Mouse (Mus musculus) CD4-positive, CD25-positive, alpha-beta regulatory T cell, adult 4 months (primary cell): ENCODE data around the gene Ppp1r18. TPM values are rescaled to one million over a fixed set of nuclear protein-coding genes. Genes with fewer than 3 reads are reported as not detected.

Source experiments
- ATAC-seq: one replicate; pipeline ENCODE4 v1.8.0; 2017
- polyA plus RNA-seq, 2 experiments: library from polyadenylated mRNA; unstranded; fragments of 100-300 nt; shearing (Covaris generic); gene quantifications; one replicate each; pipeline ENCODE4 v1.2.1; 2017

Ppp1r18 gene
- polyA plus RNA-seq, 2 experiments from 2014 or later: 222 to 223 TPM

DNA sequence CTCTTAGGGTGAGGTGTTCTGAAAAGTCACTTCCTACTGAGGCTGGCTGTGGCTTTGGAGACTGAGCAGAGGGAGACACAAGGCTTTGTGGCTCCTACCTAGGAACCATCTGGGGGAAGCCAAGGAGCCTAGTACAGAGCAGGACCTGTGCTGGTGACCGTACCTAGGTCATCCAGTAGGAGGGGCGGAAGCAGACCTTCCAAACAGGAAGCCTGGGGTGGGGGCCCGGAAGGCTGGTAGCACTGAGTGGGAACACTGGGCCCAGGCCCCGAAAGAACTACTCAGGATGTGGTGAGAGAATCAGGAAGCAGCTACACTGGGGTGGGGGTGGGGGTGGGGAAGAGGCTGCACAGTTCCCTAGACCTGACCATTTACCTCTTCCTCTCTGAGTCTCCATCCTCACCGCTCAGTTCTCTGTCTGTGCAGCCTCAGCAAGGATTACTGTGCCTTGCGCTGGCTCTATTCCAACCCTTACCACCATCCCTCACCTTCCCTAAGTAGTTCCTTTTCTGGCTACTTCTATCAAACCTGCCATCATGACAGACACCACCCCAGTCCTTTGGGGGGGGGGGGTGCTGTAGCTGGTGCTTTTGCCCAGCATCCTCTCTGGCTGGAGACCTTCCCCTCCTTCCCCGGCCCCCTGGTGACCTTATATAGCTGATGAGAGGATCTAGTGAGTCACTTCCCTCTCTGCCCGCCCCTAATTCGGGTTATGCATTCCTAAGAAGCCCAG, 4.9 kb downstream of the Ppp1r18 start:
- peak; percentile 70 for ATAC-seq

DNA sequence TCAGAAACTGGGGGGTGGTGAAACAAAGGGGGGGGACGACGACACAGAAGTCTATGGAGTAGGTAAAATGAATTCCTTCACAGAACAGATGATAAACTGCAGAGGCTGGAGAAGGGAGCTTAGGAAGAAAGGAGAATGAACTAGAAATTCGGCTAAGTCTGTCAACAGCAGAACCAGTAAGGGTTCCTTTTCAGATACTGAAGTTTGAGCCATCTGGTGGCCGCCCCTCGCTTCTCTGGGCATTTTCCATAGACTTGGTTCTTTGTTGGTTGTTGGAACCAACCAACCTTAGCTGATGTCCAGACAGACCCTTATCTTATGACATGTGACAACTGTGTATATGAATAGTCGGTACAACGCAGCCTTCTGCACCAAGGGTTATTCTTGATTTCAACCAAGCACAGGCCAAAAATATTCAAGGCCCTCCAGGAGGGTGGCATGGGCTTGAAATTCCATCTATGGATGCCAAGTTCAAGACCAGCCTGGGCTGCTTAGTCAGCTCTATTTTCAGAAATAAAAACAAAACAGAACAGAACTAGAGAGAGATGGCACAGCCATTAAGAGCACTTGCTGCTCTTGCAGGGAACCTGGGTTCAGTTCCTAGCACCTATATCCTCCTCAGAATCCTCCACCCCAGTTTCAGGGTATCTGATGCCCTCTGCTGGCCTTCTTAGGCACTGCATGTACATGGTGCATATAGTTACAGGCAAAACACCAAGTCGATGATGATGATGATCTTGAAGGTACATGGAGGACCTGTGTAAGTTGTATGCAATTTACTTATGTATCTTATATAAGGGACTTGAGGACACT, 5.7 kb downstream of the Ppp1r18 start:
- ATAC-seq: no peak

DNA sequence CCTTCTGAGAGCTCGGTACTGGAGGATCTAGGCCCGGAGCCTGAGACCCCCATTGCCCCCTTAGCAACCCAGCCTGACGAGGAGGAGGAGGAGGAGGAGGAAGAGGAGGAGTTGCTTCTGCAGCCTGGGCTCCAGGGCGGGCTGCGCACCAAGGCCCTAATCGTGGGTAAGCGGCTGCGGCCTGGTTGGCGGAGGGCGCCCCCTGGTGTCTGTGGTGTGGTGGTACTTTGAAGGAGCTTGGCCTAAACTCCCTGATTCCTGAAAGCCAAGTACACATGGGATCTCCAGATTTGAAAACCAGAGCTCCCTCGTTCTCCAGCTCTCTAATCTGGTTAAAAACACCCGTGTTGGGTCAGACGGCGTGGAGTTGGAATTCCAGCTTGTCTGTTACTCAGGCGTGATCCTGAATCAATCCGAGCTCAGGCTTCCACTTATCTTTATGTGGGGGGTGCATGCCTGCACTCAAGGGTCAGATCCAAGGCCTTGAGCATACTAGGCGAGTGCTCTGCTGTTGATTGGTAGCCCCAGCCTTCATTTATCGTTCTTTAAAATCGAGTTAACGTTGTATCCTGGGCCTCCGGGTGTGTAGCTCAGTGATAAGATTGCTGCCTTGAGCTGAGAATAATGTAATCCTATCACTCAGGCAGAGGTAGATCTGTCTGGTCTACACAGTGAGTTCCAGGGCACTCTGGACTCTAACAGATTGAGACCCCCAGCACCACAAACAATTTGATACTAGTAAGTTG, 8.6 kb downstream of the Ppp1r18 start:
- peak; percentile 25 for ATAC-seq

DNA sequence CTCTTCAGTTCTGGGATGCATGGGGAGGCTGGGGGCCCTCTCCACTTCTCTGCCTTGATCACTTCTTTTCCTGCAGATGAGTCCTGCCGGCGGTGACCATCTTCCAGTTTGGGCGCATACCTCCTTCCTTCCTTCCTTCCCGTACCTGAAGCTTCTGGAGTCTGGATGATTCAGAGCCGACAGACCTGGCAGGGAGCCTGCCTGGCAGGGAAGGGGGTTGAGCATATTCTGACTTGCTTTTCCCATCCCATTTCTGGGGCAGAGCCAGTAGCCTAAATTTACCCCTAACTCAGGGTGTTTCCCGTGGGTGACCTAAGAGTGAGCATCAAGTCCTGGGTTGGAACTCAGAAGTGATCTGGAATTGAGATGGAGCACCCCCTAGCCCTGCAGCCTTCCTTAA, 9.3 kb downstream of the Ppp1r18 start:
- no peak for ATAC-seq

DNA sequence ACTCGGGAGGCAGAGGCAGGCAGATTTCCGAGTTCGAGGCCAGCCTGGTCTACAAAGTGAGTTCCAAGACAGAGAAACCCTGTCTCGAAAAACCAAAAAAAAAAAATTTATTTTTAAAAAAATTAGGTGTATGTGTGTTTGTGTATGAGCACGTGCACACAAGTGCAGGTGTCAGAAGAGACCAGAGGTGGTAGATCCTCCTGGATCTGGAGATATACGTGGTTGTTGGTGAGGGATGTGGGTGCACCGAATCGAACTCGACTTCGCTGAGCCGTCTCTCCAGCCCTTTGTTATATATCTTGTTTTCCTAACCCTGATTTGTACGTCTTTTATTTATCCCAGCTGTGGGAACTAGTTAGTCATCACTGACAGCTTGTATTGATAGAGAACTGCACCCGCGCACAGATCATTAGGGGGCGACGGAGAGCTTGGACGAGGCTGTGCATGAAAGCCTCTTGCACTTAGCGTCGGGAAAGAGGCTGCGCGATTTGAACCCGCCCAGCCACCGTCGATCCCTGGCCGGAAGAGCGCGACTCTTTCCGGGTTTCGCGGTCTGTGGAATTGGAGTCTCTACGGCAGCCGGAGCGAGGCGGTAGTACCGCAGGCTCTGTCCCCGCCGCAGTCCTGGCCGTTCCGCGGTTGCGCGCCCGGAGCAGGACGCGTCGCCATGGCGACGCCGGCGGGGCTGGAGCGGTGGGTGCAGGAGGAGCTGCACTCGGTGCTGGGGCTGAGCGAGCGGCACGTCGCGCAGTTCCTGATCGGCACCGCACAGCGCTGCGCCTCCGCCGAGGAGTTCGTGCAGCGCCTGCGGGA, 14.1 kb downstream of the Ppp1r18 start, which contains the start of gene Dhx16:
Gene Dhx16, plus strand, starts transcription at position 575 of the 813 bp plus-strand sequence.
- peak; percentile 95 for ATAC-seq

DNA sequence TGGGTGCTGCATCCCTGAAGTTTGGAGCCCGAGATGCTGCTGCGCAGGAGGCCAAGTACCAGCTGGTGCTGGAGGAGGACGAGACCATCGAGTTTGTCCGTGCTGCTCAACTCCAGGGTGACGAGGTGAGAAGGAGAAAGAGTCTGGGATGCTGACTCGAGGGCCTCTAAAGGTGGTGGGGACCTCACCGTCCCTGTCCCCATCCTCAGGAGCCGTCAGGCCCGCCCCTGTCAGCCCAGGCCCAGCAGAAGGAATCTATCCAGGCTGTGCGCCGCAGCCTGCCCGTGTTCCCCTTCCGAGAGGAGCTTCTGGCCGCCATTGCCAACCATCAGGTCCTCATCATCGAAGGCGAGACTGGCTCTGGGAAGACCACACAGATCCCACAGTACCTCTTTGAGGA, 17.5 kb downstream of the Ppp1r18 start:
- ATAC-seq: no peak

DNA sequence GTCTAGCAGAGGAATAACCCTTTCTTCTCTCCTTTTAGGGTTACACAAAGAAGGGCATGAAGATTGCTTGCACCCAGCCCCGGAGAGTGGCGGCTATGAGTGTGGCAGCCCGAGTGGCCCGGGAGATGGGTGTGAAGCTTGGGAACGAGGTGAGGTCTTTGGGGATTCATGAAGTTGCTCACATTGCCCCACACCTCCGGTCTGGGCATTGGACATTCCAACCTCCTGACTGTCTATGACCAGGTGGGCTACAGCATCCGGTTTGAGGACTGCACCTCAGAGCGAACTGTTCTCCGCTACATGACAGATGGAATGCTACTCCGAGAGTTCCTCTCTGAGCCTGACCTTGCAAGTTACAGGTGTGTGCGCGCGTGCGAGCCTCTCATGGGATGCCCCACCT, 18.4 kb downstream of the Ppp1r18 start:
- no peak for ATAC-seq

DNA sequence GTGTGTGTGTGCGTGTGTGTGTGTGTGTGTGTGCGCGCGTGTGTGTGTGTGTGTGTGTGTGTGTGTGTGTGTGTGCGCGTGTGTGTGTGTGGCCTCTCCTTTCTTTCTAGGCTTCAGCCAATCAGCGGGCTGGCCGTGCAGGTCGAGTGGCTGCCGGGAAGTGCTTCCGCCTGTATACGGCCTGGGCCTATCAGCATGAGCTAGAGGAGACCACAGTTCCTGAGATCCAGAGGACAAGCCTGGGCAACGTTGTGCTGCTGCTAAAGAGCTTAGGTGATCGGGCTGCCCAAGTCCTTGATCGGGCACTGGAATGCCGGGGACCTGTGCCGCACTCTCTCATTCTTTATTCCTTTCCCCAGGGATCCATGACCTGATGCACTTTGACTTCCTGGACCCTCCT, 22.3 kb downstream of the Ppp1r18 start:
- no peak for ATAC-seq

DNA sequence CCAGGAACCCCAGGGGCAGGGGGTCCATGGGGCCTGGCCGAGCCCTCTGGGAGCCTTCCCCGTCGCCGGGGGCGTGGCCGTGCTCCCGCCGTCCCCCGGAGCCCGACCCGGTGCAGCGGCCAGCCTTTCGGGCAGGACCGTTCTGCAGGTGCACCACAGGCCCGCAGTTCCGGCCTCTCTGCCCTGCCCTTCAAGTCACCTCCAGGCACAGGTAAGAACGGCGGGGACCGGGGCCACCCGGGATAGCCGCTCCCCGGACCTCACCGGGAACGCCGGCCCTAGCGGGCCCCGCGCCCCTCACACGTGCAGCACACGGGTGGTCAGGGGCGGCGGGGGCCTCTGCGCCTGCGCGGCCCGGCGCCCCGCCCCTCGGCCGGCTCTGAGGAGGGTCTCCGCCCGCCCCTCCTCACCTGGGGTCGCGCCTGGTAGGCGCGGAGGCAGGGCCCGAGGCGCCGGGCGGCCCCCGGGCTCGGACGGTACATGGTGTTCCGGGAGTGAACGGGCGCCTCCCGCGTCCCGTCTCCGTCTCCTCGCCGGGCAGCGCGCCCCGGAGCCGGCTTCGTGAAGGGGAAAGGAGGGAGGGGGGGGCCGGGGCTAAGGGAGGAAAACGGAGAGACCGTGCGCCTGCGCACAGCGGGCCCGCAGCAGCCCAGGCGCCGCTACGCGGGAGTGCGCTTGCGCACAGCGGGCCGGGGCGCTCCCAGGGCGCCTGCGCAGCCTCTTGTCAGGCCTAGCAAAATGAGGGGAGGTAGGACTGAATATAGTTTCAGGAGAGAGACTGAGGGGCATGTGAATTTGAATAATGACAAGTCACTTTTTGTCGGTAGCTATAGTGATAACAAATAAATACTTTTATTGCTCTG, 31.6 kb downstream of the Ppp1r18 start, which contains the start of gene 2310061I04Rik:
Gene 2310061I04Rik, minus strand, starts transcription at position 651 of the 863 bp plus-strand sequence.
- ATAC-seq: peak; percentile 84

DNA sequence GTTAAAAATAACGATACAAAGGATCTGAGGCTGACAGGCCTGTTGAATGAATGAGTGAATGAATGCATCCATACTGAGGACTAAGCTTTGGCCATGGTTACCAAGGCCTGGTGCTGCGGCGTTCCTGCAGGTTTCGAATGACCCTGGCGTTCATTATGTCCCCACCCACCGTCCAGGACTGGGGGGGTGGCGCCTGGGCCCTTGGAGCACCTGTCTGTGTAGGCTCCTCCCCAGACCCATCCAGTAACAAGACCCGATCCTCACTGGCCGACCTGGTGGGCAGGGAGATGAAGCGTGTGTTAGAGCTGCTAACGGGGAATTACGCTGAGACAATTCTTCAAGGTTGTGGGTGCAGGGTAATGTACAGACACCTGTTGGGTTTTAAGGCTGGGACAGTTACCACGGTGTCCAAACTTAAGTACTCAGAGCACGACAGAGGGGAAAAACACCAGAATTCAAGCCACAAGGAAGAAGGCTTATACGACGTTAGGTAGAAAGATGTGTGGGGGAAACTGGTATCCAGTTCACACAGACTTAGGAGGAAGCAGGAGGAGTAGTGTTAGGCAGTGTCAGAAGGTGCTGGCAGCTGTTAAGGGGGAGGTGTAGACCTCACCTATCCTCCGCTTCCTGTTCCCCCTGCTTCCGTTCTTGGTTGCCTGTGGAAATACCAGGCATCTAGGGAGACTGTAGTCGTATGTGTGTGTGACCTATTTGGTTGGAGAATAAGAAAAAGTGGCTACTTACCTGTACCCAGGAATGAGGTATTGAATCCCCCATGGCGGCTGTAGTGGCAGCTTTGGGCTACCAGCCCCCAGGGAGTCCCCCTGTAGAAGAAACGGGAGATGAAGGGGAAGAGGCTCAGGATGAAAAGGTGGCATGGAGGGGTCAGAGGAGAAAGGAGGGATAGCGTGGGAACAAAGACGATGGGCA, 32.5 kb downstream of the Ppp1r18 start:
- peak; percentile 24 for ATAC-seq

DNA sequence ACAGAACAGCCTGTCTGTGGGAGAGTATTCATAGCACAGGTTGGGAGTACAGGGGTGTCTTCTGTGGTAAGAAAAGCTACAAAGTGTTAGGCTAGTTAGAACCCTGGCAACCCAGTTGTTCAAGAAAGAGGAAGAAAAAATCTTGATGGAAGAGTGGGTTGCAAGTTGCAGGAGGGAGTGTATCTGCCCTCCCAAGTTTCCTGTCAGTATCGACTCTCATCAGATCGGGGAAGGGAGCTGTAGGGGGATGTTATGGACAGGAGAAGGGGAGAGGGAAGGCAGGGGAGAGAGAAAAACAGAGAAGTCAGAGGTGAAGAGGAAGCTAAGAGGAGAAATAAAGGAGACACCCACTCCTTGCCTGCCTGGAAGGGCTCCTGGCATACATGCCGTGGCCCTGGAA, 35.2 kb downstream of the Ppp1r18 start:
- no peak for ATAC-seq

DNA sequence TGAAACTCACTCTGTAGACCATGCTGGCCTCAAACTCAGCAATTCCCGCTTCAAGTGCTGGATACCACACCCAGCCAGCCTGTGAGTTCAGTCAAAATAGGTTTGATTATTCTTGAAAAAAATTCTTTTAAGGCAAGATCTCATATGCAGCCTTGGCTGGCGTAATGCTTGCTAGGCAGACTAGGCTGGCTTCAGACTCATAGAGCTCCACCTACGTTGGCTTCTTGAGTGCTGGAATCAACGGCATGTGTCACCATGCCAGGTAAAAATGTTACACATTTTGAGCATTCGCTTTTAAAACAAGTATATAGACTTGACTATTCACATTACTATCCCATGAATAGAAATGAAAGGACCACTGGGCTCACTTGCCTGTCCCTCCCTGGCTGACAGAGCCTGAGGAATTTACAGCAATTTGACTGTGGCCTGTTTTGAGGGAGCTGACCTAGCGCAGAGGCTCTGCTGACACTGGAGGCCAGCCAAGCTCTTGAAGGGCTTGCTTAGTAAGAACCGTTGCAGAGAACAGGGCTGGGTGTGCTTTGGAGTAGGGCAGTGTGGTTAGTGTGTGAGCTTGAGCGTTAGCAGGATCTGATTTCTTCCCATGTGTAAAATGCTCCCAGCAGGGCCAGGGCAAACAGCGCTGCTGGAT, 38.1 kb downstream of the Ppp1r18 start:
- no peak for ATAC-seq

DNA sequence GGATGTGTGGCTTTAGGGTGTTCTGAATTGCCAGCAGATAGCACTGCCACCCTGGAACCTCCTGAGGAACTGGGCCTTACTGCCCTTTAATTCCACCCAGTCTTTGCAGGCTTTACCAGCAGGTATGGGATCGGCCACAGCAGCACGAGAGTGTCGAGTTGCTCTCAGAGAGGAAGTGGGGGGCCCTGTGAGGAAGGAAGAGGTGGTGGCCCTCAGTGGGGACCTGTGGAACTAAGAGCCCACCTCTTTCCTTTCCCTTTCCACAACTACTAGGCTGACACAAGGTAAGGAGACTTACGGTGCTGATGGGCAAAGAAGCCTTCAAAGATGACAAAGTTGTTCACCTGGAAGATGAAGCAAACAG, 38.6 kb downstream of the Ppp1r18 start:
- ATAC-seq: no peak

DNA sequence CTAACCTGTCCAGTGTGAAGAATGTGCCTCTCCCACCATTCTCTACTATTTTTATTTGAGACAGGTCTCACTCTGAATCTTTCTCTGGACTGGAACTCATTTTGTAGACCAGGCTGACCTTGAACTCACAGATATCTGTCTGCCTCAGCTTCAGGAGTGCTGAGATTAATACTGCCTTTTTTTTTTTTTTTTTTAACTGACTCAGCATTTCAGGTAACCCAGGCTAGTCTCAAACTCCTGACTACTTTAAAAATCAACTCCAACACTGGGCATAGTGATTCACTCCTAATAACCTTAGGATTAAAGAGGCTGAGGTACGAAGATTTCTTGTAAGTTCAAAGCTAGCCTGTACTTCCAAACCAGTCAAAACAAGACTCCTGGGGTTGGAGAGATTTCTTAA, 40.2 kb downstream of the Ppp1r18 start:
- no peak for ATAC-seq

DNA sequence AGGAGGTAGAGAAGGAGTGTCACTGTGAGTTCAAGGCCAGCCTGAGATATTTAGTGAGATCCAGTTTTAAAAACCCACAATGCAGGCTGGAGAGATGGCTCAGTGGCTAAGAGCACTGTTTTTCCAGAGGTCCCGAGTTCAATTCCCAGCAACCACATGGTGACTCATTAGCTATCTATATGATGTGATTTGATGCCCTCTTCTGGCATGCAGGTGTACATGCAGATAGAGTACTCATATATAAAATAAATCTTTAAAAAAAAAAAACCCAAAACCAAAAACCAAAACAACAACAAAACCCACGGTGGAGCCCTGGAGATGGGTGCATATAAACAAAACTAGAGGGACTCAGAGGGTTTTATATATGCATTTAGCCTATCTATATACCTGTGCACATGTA, 42.2 kb downstream of the Ppp1r18 start:
- ATAC-seq: no peak

DNA sequence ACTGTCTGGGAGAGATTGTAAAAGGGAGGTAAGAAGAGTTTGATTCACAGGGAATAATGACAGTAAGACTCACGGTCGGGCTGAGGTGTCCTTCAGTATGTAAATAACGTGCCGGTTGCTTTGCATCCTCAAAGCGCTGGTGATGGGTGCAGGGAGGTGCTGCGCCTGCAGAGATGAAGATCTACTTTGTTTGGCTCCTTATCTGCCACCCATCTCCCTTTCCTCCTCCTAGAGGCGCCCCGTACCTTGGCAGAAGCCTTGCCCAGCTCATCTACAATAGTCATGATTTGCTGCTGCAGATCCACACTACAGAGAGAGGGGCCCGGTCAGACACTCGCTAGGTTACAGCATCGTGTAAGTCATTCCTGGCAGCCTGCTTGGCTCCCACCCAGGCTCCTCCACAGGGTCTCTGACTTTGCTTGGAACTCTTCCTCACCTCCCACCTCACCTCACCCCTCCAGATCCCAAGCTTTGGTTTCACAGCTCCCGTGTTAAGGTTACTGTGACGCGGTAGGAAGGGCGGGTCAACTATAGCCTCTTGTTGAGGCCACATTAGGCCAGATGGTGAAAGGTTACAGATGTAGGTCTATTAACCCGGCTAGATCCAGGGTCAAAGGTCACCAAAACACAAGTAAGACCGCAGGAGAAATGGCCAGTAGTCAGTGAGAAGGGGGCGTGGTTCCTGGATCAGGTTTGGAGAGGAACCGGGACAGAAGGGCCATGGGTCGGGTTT, 44.0 kb downstream of the Ppp1r18 start:
- peak; percentile 38 for ATAC-seq

DNA sequence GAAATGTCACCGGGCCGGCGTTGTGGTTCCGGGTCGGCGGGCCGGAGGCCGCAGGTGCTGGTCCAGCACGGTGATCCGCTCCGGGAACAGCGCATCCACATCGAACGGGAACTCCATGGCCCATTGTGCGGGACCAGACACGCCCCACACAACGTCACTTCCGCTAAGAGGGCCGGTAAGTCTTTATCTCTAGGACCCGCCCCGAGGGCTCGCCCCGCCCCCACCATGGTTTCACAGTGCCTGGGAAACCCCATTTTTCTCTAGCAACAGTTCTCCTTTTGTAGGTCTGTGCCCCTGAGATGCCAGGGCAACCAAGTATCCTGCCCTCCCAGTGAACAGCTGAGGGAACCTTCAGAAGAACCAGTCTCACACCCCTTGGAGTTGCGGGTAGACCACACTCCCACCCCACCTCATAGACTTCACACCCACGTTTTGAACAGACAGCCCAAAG, 44.6 kb downstream of the Ppp1r18 start, which contains the start of gene Atat1:
Gene Atat1, minus strand, starts transcription at position 157 of the 451 bp plus-strand sequence.
- ATAC-seq: peak; percentile 91

DNA sequence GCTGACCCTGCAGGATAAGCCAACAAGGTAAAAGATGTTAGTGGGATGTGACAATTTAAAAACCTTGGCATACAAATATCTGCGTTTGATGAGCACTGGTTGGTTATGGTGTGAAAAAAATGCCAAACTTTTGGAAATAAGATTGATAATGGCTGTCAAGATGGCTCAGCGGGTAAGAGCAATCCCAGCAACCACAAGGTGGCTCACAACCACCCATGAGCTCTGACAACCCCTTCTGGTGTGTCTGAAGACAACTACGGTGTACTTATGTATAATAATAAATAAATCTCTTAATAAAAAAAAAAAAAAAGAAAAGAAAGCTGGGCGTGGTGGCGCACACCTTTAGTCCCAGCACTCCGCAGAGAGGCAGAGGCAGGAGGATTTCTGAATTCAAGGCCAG, 49.6 kb downstream of the Ppp1r18 start:
- no peak for ATAC-seq
